Mouse (Mus musculus): Measurements from ENCODE around the gene Trub2.

DNA sequence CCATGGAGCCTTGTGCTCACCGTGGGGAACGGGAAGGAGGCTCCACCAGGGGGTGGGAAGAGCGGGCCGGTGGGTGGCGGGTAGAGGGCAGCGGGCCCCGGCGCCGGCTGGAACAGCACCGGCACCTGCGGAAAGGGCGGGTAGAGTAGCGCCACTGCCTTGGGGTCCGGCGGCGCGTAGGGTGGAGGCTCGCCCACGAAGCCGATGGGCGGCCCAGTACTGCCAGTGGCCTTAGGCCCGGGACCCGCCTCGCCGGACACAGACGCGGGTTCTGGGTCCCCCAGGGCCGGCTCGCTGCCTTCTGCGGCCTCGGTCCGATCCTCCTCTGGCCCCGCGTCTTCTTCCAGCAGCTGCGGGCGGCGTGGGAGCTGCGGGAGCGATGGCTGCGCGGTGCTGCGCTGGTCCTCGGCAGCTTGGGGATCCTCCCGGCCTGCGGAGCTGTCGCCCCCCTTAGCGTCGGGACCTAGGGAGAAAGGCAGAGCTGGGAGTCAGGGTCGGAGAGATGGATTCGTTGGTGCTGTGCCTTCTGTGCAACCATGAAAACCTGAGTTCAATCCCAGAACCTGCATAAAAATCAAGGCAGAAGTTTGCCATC lies 41.0 kb downstream of the Trub2 start:
- no peak for TF ChIP-seq CTCF (IDR thresholded peaks at IDR 0.05)
- no peak for TF ChIP-seq POLR2A (IDR thresholded peaks at IDR 0.05; ENCODE audit: insufficient read depth, low read depth, low read length)
- TF ChIP-seq EP300 (IDR thresholded peaks at IDR 0.05; ENCODE audit: insufficient read depth, low read depth, low read length) = no peak
